Mouse (Mus musculus) testis, postnatal 14 days (tissue): ENCODE measurements around the gene Fam136a.
"Not testable (repeated sequence)": the region's sequence is repeated elsewhere in the genome, so short reads cannot be mapped to it uniquely, and the experiment has no call there.

Experiments
- DNase-seq: peaks from one replicate; pipeline ENCODE4 v3.0.0; 2021; ENCODE audit warnings: low spot score

The Fam136a gene

DNA sequence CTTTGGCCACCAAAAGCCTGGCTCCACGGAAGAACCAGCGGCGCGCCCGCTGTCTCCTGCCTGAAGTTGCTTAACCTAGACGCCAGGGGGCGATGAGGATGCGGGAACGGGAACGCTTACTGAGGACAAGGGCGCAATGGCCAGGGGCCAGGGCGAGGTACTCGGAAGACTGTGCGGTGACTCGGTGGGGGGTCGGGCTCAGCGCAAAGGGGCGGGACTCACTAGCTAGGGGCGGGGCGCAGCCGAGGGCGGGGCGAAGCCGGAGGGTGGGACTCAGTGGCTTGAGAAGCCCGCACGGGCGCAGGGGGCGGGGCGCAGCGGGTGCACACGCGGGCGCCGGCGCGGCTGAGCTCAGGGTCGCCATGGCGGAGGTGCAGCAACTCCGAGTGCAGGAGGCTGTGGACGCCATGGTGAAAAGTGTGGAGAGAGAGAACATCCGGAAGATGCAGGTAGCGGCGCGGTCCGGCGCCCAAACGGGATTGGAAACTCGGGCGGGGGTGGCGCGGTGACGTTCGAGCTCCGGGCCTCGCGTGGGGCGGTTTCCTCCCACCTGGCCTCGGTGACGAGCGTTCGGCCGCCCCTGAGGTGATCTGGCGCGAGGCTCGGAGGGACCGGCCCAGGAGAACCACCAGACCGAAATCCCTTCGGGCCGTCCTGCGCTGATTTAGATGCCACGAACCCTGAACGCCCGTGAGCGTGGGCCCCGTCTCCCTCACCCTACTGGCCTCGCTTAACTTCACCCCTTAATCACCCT lies at the start of gene Fam136a:
Fam136a (plus strand) TSS at position 276 of the 754 bp plus-strand sequence.
- peak; percentile 96 for DNase-seq

DNA sequence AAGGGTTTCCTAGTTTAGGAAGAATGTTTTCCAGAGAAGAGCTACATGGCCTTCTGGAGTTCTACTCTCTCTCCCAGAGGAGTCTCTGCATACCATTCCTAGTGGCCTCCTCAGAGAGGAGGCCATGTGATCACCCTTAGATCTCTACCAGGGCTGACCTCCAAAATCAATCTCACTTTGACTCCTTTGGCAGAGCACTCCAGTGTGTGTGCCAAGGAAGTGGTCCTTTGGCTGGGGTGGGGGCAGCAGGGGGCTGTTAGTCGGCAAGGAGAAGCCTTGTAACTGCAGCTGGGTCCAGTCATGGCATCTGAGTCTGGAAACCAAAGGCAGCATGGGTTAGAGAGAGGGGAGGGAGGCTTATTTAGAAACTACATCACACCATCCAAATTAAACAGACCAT lies 48.4 kb upstream of the Fam136a start:
- no peak for DNase-seq

DNA sequence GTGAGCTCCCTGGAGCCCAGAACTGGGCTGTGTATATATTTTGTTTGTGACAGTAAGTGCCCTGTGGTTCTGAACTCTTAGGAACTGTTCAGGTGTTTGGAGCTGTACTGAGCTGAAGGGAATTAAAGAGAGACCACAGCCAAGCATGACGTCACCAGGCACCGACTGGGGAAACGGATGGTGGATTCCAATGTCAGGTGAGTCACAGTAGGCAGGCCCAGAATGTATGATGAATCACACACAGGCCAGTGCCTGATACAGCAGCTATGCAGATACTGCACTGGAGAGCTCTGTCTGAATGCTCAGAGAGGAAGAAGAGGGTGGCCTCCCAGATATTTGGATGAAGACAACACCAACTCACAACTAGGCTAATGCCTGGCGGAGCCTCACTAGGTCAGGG lies 46.6 kb upstream of the Fam136a start:
- DNase-seq: no peak

DNA sequence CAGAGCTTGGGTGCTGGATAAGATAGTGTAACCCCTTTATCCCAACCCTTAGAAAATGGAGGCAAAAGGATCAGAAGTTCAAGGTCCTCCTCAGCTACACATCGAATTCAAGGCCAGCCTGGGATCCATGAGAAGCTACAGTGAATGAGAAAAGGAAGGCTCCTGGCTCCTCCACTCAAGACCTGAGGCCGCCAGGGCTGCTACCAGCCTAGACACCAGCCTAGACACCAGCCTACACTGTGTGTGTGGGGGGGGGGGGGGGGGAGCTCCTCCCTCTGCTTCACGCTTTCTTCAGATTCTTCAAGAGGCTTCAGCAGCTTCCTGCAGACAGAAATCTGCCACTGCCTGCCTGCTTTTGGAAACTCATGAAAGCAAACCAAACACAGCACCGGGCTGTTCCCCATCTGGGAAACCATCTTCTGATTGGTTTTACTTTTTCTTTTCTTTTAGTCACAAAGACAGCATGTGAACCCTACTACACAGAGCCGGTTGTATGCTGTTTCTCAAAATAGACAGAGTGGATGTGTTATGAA lies 43.3 kb upstream of the Fam136a start:
- DNase-seq: no peak

DNA sequence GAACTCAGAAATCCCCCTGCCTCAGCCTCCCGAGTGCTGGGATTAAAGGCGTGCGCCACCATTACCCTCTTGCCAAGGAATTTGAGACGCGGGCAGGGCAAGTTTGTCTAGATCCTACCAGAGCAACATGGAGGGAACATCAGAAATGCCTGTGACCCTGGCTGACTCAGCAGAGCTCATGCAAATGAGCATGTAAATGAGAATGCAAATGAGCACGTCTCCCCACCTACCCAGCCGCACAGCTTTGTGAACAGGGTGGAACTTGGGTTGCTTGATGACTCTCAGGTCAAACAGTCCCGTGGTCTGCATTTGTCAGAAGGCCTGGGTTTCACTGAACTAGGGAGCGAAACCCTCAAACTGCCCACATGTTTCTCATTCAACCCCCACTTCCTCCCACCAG lies 42.5 kb upstream of the Fam136a start:
- no peak for DNase-seq

DNA sequence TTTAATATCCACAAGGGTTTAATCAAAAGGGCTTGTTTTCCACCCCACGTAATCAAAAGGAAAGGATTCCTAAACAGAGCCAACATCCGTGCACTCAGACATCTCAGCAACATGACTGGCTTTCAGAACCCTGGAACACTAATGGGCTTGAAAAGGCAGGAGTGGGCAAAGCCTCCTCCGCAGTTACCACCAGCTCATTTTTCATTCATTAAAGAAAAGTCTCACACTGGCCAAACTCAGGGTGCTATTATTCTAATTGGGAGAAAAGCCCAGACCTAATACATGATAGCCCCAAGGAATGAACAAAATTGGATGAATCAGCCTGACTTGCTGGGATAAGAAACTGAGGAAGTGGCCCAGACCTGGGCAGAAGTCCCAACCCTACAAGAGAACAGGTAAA lies 41.0 kb upstream of the Fam136a start:
- DNase-seq: no peak

DNA sequence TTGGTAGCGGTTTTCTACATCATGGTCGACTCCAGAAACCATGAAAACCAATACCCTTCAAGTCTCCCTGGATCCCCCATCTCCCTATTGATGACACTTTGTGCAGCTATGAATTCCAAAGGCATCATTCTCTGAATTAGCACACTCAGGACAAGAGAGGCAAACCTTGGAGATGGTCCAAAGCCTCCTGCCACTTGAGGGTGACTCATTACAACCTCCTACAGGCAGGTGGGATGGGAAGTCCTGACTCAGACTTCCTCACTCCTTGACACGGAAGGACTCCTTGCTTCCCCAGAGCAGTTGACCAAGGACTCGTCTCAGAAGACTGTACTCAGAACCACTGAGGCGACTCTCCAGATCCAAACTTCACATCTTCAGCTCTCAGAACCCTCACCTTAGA lies 39.8 kb upstream of the Fam136a start:
- no peak for DNase-seq

DNA sequence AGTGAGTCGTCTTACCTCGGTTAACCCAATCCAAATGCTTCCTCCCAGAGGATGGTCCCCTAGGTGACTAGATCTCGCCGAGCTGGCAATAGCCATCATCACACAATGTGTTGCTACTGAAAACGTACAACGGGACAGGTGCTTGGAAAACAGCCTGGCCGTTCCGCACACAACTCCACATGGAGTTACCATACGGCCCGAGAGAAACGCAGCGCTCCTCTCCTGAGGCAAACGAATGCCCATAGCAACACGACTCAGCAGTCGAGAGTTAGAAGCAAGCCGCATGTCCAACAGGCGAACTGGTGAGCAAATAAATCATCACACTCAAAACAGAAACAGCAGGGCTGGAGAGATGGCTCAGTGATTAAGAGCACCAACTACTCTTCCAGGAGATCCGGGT lies 38.6 kb upstream of the Fam136a start:
- no peak for DNase-seq

DNA sequence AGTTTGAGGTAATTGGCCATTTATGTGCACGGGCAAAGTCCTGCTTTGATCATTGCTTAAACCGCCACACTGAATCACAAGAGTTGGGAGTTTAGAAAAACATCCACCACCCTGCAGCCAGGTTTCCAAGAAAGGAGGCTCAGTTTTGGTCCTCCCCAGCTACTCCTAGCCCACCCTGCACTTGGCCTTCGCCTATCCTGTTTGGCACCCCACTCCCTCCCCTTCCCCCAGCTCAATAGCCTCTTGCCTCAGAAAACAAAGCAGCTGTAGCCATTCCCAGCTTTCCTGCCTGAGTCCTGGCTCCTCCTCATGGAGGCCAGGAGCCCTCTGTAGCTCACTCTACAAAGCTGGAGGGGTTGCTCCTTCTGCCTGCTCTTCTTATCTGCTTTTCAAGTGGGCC lies 37.1 kb upstream of the Fam136a start:
- no peak for DNase-seq

DNA sequence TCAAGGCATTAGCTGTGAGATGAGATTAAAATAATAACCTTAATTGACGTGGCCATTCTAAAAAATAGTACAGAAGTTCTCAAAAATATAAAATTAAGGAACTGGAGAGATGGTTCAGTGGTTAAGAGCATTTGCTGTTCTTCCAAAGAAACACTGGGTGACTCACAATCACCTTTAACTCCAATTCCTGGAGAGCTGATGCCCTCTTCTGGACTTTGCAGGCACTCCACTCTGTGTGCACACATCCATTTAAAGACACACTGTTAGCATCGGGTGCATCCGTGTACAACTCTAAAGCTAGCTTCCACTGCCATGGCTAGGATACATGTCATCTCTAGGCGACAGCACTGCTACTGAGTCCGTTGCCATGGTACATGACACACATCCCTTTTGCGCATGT lies 35.5 kb upstream of the Fam136a start:
- no peak for DNase-seq

DNA sequence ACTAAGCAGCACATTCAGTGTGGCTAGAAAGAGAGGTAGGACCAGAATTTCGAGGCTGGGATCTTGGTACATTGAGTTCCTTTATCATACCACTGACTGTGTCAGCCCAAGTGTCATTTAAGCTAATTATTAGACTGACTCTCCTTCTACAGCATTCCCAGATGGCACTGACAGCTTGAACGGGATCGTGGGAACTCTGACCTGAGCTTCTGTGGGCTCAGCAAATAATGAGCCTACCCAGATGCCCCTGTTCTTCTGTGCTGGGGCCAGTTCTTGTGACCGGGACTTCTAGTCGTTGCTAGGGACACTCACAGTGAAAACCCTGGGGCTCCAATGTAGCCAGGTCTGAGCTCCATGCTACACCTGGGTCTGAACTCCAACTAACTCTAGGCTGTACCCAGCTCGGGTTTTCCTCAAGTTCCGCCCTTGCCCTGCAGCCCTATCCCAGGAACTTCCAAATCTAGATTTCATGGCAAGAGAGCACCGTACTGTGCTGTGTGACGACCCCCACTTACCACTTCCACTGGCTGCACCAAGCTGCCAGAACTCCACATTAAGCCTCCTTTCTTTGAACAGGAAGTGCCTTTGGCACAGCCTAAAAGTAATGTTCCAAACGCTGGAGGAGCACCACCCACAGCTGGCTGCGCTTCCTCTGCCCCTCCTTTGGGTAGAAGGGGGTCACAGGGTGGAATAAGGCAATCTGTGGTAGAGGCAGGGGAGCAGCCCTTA lies 30.2 kb upstream of the Fam136a start:
- no peak for DNase-seq

DNA sequence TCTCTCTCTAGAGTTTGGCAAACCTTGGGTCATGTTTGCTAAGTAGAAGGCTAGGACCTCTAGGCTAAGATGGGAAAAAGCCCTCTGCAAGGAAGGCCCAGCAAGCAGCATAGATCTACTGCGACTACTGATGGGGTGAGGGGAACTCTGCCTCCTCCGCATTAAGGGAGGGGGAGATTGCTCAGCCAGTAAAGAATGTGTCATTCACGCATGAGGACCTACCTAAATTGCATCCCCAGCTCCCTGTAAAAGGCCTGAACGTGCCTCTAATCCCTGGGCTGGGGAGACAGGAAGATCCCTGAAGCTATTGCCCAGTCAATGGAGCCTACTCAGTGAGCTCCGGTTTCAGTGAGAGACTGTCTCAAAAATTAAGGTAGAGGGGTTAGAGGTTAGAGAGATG lies 29.6 kb upstream of the Fam136a start:
- no peak for DNase-seq

DNA sequence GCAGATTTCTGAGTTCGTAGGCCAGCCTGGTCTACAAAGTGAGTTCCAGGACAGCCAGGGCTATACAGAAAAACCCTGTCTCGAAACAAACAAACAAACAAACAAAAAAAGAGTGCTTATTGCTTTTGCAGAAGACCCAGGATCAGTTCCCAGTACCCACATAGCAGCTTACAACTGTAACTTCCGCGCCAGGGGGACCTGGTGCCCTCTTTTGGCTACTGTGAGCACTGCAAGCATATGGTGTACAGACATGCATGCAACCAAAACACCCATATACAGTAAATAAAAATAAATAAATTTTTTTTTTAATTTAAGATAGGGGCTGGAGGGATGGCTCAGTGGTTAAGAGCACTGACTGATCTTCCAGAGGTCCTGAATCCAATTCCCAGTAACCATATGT lies 29.1 kb upstream of the Fam136a start:
- DNase-seq: not testable (repeated sequence)

DNA sequence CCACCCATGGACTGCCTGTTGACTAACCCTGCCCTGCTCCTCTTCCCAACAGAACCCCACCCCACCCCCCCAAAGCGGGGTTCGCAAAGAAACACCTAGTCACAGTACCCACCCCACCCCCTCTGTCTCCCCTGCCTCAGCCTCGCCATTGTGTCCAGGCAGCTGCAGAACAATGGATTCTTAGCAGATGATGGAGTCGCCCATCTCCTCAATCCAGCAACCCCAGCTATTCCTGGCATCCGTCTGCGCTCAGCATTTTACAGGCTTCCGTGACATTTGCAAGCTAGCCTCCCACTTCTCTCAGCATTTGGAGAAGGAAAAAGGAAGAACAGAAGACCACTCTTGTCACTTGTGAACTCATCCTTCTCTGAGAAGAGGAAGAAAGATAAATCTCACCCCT lies 21.8 kb upstream of the Fam136a start:
- DNase-seq: no peak

DNA sequence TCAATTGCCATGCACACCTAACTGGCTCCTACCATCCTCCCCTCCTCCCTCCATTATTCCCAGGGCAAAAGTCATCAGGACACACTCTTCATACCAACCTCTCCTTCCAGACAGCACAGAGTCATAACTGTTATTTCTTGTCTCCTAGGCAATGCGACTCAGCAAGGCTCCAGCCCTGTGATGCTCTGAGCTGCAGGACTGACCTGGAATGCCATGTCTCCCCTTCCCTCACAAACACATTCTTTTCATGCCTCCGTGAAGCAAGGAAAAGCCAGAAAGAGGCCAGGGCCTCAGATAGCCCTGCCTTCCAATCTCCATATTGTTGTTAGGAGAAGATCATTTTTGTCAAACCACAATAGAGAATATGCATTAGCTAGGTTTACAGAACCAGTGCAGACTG lies 19.4 kb upstream of the Fam136a start:
- DNase-seq: no peak

DNA sequence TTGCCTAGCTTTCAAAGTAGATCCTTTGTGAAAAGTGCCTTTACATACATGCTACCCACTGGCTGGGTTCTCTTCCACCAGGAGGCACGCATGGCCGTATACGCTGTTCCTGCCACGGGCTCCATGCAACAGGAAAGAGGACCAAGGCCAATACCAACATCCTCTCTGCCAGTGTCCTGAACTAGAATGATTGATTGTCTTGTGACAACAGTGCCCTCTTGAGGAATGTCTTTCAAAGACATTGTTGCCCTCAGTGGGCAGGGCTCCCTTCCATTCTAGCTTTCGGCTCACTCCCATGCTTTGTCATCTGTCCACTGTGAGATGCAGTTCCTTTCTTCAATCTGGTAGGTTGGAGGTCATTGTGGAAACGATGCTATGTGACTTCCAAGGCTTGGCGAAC lies 16.2 kb upstream of the Fam136a start:
- DNase-seq: no peak

DNA sequence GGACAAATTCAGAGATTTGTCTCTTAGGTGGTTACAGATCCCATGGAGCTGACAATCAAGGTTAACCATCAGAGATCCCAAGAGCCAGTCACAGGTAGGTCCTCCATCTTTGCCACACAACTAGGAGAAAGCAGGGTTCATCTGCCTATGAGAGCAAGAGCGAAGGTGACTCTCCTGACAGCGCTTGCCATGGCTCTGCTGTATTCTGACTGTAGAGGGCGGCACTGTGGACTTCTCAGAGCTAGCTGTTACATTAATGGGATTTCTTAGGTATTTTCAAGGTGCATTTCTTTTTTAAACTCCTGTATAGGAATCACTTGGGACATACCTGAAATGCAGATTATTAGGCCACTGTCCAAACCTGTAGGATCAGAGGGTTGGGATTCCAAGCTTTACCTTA lies 10.5 kb upstream of the Fam136a start:
- DNase-seq: no peak

DNA sequence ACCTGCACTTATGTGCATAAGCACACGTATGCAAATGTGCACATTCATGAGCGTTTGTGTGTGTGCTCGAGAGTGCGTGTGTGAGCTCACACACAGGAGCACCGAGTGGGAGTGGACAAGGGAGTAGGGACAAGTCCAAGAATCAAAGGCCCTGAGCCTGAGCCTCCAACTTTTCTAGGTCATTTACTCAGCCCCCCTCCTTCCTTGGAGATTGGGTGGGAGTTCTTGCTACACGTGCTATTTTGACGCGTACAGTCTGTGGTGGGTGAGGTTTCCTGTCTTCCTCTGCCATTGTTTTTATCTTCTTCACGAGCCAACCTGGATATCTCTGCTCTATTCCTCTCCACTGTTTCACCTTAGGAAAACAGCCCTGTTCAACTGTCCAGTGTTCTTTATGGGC lies 8.5 kb upstream of the Fam136a start:
- DNase-seq: no peak

DNA sequence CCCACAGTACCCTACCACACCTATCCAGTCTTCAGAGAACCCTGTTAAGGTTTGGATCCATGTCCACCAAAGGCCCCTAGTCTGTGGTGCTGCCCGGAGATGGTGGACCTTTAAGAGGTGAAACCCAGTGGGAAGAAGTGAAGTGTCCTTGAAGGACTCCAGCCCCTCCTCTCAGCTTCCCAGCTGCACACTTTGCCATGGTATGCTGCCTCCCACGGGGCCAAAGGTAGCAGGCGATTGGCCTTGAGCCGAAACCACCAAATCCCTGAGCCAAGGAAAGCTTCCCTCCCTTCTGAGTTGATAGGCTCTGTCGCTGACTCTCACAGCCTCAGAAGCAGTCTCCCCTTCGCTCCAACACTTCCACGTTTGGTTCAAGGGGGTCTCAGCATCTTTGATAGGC lies 4.8 kb upstream of the Fam136a start:
- DNase-seq: no peak

DNA sequence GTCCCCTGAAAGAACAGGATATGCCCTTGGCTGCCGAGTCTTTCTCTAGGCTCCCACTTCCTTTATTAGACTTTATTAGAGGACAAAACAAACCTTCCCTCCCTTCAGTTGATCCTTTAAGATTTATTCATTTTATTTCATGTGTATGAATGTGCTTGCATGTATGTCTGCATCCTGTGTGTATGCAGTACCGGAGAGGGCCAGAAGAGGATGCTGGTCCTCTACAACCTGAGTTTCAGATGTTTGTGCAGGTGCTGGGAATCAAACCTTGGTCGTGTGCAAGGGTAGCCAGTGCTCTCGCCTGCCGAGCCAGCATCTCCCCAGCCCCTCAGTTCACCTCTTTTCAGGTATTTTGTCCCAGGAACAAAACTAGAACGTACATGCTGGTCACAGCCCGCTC lies 4.1 kb upstream of the Fam136a start:
- no peak for DNase-seq

DNA sequence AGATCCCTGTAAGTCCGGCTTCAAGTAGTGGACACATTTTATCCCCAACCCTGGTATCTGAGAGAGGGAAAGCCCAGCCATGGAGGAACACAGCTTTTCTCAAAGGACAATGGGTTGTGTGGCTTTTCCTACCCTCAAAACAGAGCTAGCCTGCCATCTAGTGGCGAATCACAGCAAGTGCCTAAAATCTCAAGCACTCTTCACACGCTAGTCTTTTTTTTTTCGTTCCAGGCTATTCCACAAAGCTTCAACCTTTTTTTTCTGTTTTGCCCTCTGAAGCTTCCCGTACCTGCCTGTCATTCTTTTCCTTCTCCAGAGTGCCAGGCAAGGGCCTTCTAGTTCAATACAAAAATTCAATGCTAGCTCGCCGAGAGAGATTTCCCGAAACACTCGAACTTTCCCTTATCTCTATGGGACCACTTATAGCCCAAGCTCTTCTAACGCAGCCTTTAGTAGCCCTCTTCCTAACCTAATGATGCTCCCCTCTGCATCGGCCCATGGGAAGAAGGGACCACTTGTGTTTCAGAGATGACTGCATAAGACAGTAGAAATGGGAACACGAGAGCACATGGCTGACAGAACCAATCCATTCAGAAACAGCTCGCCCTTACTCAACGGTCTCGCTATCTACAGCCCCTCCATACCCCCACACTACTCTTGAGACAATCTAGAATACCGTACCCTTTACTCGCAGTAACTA lies 854 bp upstream of the Fam136a start:
- DNase-seq: peak; percentile 76

DNA sequence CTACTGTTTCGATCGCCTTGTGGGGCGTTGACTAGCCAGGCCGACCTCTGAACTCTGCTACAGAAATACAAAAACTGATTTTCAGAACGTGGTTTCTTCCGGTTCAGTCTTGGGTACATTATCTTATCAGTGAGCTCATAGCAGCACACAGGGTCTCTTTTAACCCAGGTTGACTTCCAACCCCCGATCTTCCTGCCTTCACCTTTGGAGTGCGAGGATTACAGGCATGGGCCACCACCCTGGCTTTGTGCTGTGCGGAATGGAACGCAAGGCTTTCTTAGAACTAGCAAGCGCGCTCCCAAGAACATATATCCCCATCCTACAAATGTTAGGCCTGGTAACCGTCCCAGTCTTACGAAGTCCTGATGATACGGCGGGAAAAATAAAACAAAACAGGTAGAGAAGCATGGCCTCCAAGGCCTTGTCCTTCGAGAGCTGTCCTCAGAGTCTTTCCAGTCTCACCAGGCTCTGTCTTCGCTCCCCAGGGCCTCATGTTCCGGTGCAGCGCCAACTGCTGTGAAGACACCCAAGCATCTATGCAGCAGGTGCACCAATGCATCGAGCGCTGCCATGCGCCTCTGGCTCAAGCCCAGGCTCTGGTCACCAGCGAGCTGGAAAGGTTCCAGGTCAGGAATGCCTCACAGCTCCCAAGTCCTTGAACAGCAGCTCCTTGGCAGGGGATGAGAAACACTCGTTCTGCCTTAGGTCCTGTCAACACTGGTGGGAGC lies 843 bp downstream of the Fam136a start:
- DNase-seq: peak; percentile 59
